Mouse (Mus musculus) embryonic stem cell, embryonic (primary cell): ENCODE results near the gene 1110017D15Rik.
"Not testable (repeated sequence)": the region's sequence is repeated elsewhere in the genome, so short reads cannot be mapped to it uniquely, and the experiment has no call there.

Source experiments
- CTCF ChIA-PET, 4 experiments: fragments of 300-600 bp in 2 of 4; fragments of 350-600 bp in 2 of 4; sonication (Branson Sonifier 250); formaldehyde crosslinking; loops; one replicate each; lab custom pipeline; 2022; ENCODE audit warnings: inconsistent platforms in 2 of 4; lab: Charles Lee
- POLR2A ChIA-PET, 4 experiments: fragments of 300-600 bp in 2 of 4; fragments of 350-600 bp in 2 of 4; sonication (Branson Sonifier 250); formaldehyde crosslinking; loops; one replicate each; lab custom pipeline; 2022; ENCODE audit warnings: antibody characterized with exemption in 4 of 4, inconsistent platforms in 1 of 4; lab: Charles Lee

The 1110017D15Rik gene

GRCm38 (mm10) chr4:41479456-41479804 is 37.7 kb downstream of the 1110017D15Rik start:
- POLR2A ChIA-PET = interaction anchor here in 2 of 4 experiments (0.6 to 2.7 kb wide), 7 partner anchors 9 to 25 kb away, joined by 3 to 9 read pairs (median 5); partner anchors contain the start of genes AI464131 (in 1 of the 2), Kif24 (in 1 of the 2) and Nudt2 (in 1 of the 2)

GRCm38 (mm10) chr4:41478751-41479455 is 38.2 kb downstream of the 1110017D15Rik start:
- CTCF ChIA-PET = interaction anchor here (0.5 to 6.2 kb wide), 18 partner anchors 8 to 1466 kb away, joined by 3 to 26 read pairs (median 4); partner anchors contain the start of genes AI464131 (in 1 of the 4), Kif24 (in 1 of the 4) and Nudt2 (in 1 of the 4)
- POLR2A ChIA-PET = interaction anchor here (0.6 to 2.7 kb wide), 8 partner anchors 8 to 26 kb away, joined by 3 to 9 read pairs (median 5); partner anchors contain the start of genes AI464131 (in 1 of the 4), Kif24 (in 1 of the 4) and Nudt2 (in 1 of the 4)

More at GRCm38 (mm10) chr4:41479456-41479804, 37.7 kb downstream of the 1110017D15Rik start:
- CTCF ChIA-PET = interaction anchor here (0.6 to 6.2 kb wide), 14 partner anchors 8 to 186 kb away, joined by 3 to 26 read pairs (median 4); partner anchors contain the start of genes AI464131 (in 1 of the 4), Kif24 (in 1 of the 4) and Nudt2 (in 1 of the 4)

GRCm38 (mm10) chr4:41477648-41478160 is 39.4 kb downstream of the 1110017D15Rik start:
- CTCF ChIA-PET = interaction anchor here in 2 of 4 experiments (1.1 to 1.4 kb wide), 2 partner anchors 9 to 20 kb away, joined by 3 to 7 read pairs; no protein-coding TSS in a partner anchor
- POLR2A ChIA-PET = interaction anchor here in 2 of 4 experiments (1.0 to 2.2 kb wide), 2 partner anchors 13 to 25 kb away, joined by 4 to 9 read pairs; partner anchors contain the start of genes AI464131 (in 1 of the 2), Kif24 (in 1 of the 2) and Nudt2 (in 1 of the 2)

- ChIA-PET CTCF (interaction anchor here in 3 of 4 experiments (0.6 to 4.5 kb wide), 7 partner anchors 8 to 1169 kb away, joined by 3 to 74 read pairs (median 4); partner anchors contain the start of gene AI464131 (in 1 of the 3)), POLR2A (interaction anchor here in 2 of 4 experiments (0.6 to 1.8 kb wide), 5 partner anchors 8 to 241 kb away, joined by 3 to 5 read pairs (median 4); partner anchors contain the start of gene AI464131 (in 1 of the 2))
Measured at GRCm38 (mm10) chr4:41471384-41471689, 45.8 kb downstream of the 1110017D15Rik start.

GRCm38 (mm10) chr4:41470684-41471383 is 46.3 kb downstream of the 1110017D15Rik start:
- CTCF ChIA-PET = interaction anchor here in 3 of 4 experiments (0.5 to 4.5 kb wide), 8 partner anchors 9 to 237 kb away, joined by 3 to 74 read pairs (median 4); partner anchors contain the start of gene AI464131 (in 1 of the 3)
- POLR2A ChIA-PET = interaction anchor here in 1 of 4 experiments (1.1 to 1.8 kb wide), 4 partner anchors 9 to 241 kb away, joined by 3 to 5 read pairs (median 4); partner anchors contain the start of gene AI464131

- CTCF ChIA-PET = interaction anchor here in 3 of 4 experiments (0.5 to 4.5 kb wide), 8 partner anchors 28 to 237 kb away, joined by 4 to 74 read pairs (median 12); partner anchors contain the start of gene AI464131 (in 1 of the 3)
- POLR2A ChIA-PET = interaction anchor here in 1 of 4 experiments (1.2 to 1.4 kb wide), 2 partner anchors 9 to 242 kb away, joined by 3 to 5 read pairs; no protein-coding TSS in a partner anchor
Measured at GRCm38 (mm10) chr4:41470051-41470683, 47.0 kb downstream of the 1110017D15Rik start.

GRCm38 (mm10) chr4:41469199-41469598 is 47.9 kb downstream of the 1110017D15Rik start:
- ChIA-PET POLR2A (interaction anchor here (0.7 to 1.6 kb wide), 21 partner anchors 10 to 929 kb away, joined by 3 to 6 read pairs (median 4); partner anchors contain the start of gene AI464131 (in 1 of the 4)), CTCF (interaction anchor here (0.6 to 4.5 kb wide), 46 partner anchors 9 to 418 kb away, joined by 3 to 74 read pairs (median 5); partner anchors contain the start of genes Dnaic1 (in 3 of the 4), AI464131 (in 2 of the 4), Fam219a (in 2 of the 4) and Cntfr (in 1 of the 4))

- ChIA-PET CTCF (interaction anchor here (0.6 to 4.5 kb wide), 58 partner anchors 8 to 1712 kb away, joined by 3 to 74 read pairs (median 4); partner anchors contain the start of genes Dnaic1 (in 3 of the 4), AI464131 (in 2 of the 4), Fam219a (in 2 of the 4) and Cntfr (in 1 of the 4)), POLR2A (interaction anchor here (0.7 to 1.6 kb wide), 20 partner anchors 10 to 272 kb away, joined by 3 to 6 read pairs (median 4); no protein-coding TSS in a partner anchor)
Measured at GRCm38 (mm10) chr4:41468396-41469080, 48.6 kb downstream of the 1110017D15Rik start.

- CTCF ChIA-PET = interaction anchor here in 3 of 4 experiments (0.9 to 2.3 kb wide), 11 partner anchors 14 to 249 kb away, joined by 3 to 15 read pairs (median 6); partner anchors contain the start of genes Rpp25l (in 2 of the 3), AI464131 (in 1 of the 3), Dnaic1 (in 1 of the 3) and Fam219a (in 1 of the 3)
- POLR2A ChIA-PET = interaction anchor here in 3 of 4 experiments (0.6 to 2.3 kb wide), 41 partner anchors 11 to 740 kb away, joined by 3 to 16 read pairs (median 4); partner anchors contain the start of genes AI464131 (in 3 of the 3), Aqp3 (in 1 of the 3), Dcaf12 (in 1 of the 3) and Dnaic1 (in 1 of the 3)
Measured at GRCm38 (mm10) chr4:41465287-41465665, 51.9 kb downstream of the 1110017D15Rik start.

GRCm38 (mm10) chr4:41464345-41465286 is 52.5 kb downstream of the 1110017D15Rik start, which contains the start of the genes Kif24 and Nudt2:
Gene Kif24 (minus strand): TSS chr4:41464887.
Gene Nudt2 (plus strand): TSS chr4:41465151.
- ChIA-PET POLR2A (interaction anchor here in 3 of 4 experiments (0.7 to 2.3 kb wide), 45 partner anchors 10 to 740 kb away, joined by 3 to 16 read pairs (median 4); partner anchors contain the start of genes AI464131 (in 3 of the 3), Aqp3 (in 1 of the 3), Dcaf12 (in 1 of the 3) and Dnaic1 (in 1 of the 3)), CTCF (interaction anchor here in 3 of 4 experiments (0.7 to 2.3 kb wide), 12 partner anchors 14 to 249 kb away, joined by 3 to 15 read pairs (median 6); partner anchors contain the start of genes Rpp25l (in 2 of the 3), AI464131 (in 1 of the 3), Dnaic1 (in 1 of the 3) and Fam219a (in 1 of the 3))

- CTCF ChIA-PET = not testable (repeated sequence)
- POLR2A ChIA-PET = interaction anchor here in 2 of 4 experiments (1.2 to 2.7 kb wide), 6 partner anchors 11 to 41 kb away, joined by 3 to 17 read pairs (median 6); no protein-coding TSS in a partner anchor
Measured at GRCm38 (mm10) chr4:41463051-41463738, 53.9 kb downstream of the 1110017D15Rik start.

GRCm38 (mm10) chr4:41460690-41461089 is 56.4 kb downstream of the 1110017D15Rik start:
- POLR2A ChIA-PET = interaction anchor here in 1 of 4 experiments (0.5 to 1.3 kb wide), 2 partner anchors 12 to 186 kb away, joined by 3 read pairs; no protein-coding TSS in a partner anchor
- CTCF ChIA-PET = interaction anchor here in 1 of 4 experiments (0.7 kb wide), 1 partner anchor 8 kb away, joined by 3 read pairs; no protein-coding TSS in a partner anchor
